Mouse (Mus musculus) kidney, embryonic 16.5 days (tissue): ENCODE results near the gene Ptges3l. TPM values are rescaled to one million over a fixed set of nuclear protein-coding genes. Genes with fewer than 3 reads are reported as not detected.
"Not testable (repeated sequence)": the region's sequence is repeated elsewhere in the genome, so short reads cannot be mapped to it uniquely, and the experiment has no call there.

ENCODE experiments used
- ATAC-seq: fragments of 200-750 bp; cut with Nextera tagmentation; 2 replicates; pipeline ENCODE4 v1.8.0; 2017; ENCODE audit warnings: moderate TSS enrichment; ENCODE audit not compliant: low FRiP score, low TSS enrichment
- H3K27ac ChIP-seq: fragments of 300-500 bp; sonication (generic); 2 replicates; pipeline ENCODE4 v1.5.1; 2014; ENCODE audit warnings: low read length
- H3K27me3 ChIP-seq: fragments of 300-500 bp; sonication (generic); 2 replicates; pipeline ENCODE4 v1.6.1; 2014; ENCODE audit warnings: low read length, control low read depth, mixed read lengths; ENCODE audit not compliant: insufficient read depth
- H3K36me3 ChIP-seq: fragments of 300-500 bp; sonication (generic); 2 replicates; pipeline ENCODE4 v1.6.1; 2014; ENCODE audit warnings: low read length, control low read depth, mixed read lengths; ENCODE audit not compliant: insufficient read depth
- H3K4me1 ChIP-seq: fragments of 300-500 bp; sonication (generic); 2 replicates; pipeline ENCODE4 v1.6.1; 2014; ENCODE audit warnings: low read length, control low read depth, mixed read lengths; ENCODE audit not compliant: insufficient read depth
- H3K4me2 ChIP-seq: fragments of 300-500 bp; sonication (generic); replicated peaks from 2 replicates; pipeline ENCODE4 v1.6.1; 2014; ENCODE audit warnings: low read depth, low read length
- H3K4me3 ChIP-seq: fragments of 300-500 bp; sonication (generic); 2 replicates; pipeline ENCODE4 v1.5.1; 2014; ENCODE audit warnings: mild to moderate bottlenecking, low read length
- H3K9ac ChIP-seq: fragments of 300-500 bp; sonication (generic); replicated peaks from 2 replicates; pipeline ENCODE4 v1.6.1; 2014; ENCODE audit warnings: low read length
- H3K9me3 ChIP-seq: fragments of 300-500 bp; sonication (generic); 2 replicates; pipeline ENCODE4 v1.6.1; 2016; ENCODE audit warnings: low read length, control low read depth
- WGBS: fragments of 180-500 bp; shearing (Covaris S2); extraction: QIAGEN DNeasy Blood & Tissue Kit; methylation state at CpG from one replicate; pipeline ENCODE4 v1.1.7; 2014; 5-methylcytosine and 5-hydroxymethylcytosine counted together
- polyA plus RNA-seq: library from polyadenylated mRNA; unstranded; fragments of >200 nt; fragmentation: Nextera tagmentation; extraction: Ambion mirVana; gene quantifications from 2 replicates; pipeline ENCODE4 v1.2.1, GENCODE M21; 2015

Gene Ptges3l
- polyA plus RNA-seq, 1 experiment from 2014 or later = 10.9 TPM

GRCm38 (mm10) chr11:101459716-101460115 lies 34.6 kb upstream of the Ptges3l start:
- WGBS = 31% methylated on average over 6 of the region's 6 CpGs
- Histone ChIP-seq H3K27me3 (no peaks in the 10 kb centered on the region), H3K9ac (no peak overlapping the region), H3K4me2 (no peak overlapping the region), H3K4me1 (peaks cover 40% of the 10 kb centered on the region), H3K4me3 (no peak overlapping the region), H3K27ac (no peak overlapping the region), H3K36me3 (peaks cover 23% of the 10 kb centered on the region), H3K9me3 (no peaks in the 10 kb centered on the region)
- ATAC-seq = peak; percentile 10; the same call in 1 of the 2 replicates

GRCm38 (mm10) chr11:101458217-101458616 lies 33.1 kb upstream of the Ptges3l start:
- 88% methylated on average over 12 of the region's 12 CpGs for WGBS
- Histone ChIP-seq H3K4me1 (peaks cover 31% of the 10 kb centered on the region), H3K9ac (no peak overlapping the region), H3K4me3 (no peak overlapping the region), H3K36me3 (peaks cover 23% of the 10 kb centered on the region), H3K4me2 (no peak overlapping the region), H3K27me3 (no peaks in the 10 kb centered on the region), H3K9me3 (no peaks in the 10 kb centered on the region), H3K27ac (no peak overlapping the region)
- ATAC-seq = no peak

DNA sequence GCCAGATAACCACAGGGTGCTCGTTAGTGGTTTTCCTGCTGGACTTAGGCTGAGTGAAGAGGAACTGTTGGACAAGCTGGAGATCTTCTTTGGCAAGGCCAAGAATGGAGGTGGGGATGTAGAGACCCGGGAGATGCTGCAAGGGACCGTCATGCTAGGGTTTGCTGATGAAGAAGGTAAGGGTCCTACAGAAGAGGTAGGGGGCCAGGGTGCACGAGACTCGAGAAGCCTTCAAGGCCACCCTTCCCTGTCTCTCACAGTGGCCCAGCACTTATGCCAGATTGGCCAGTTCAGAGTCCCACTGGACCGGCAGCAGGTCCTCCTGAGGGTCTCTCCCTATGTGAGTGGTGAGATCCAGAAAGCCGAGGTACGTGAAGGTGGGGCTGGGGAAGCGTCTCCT lies 32.5 kb upstream of the Ptges3l start:
- Histone ChIP-seq H3K4me1 (peaks cover 25% of the 10 kb centered on the region), H3K27ac (no peak overlapping the region), H3K9me3 (no peaks in the 10 kb centered on the region), H3K36me3 (peaks cover 23% of the 10 kb centered on the region), H3K4me3 (no peak overlapping the region), H3K4me2 (no peak overlapping the region), H3K27me3 (no peaks in the 10 kb centered on the region), H3K9ac (no peak overlapping the region)
- 91% methylated on average over 9 of the region's 9 CpGs for WGBS
- ATAC-seq = no peak

- no peaks in the 10 kb centered on the region for H3K9me3 ChIP-seq
- H3K4me1 ChIP-seq = peaks cover 18% of the 10 kb centered on the region
- H3K4me2 ChIP-seq = no peak overlapping the region
- WGBS = 82% methylated on average over 7 of the region's 7 CpGs
- ATAC-seq = no peak
- H3K27me3 ChIP-seq = no peaks in the 10 kb centered on the region
- peaks cover 18% of the 10 kb centered on the region for H3K36me3 ChIP-seq
- H3K4me3 ChIP-seq = no peak overlapping the region
- H3K9ac ChIP-seq = no peak overlapping the region
- H3K27ac ChIP-seq = peak overlapping the region; percentile 57; the same call in 1 of the 2 replicates
These were observed 30.5 kb upstream of the Ptges3l start for GRCm38 (mm10) chr11:101455627-101456026.

GRCm38 (mm10) chr11:101454702-101455101 lies 29.6 kb upstream of the Ptges3l start:
- Histone ChIP-seq H3K27ac (peak overlapping the region; percentile 57), H3K27me3 (no peaks in the 10 kb centered on the region), H3K4me3 (no peak overlapping the region), H3K4me2 (no peak overlapping the region), H3K9ac (no peak overlapping the region), H3K9me3 (no peaks in the 10 kb centered on the region), H3K4me1 (peaks cover 14% of the 10 kb centered on the region), H3K36me3 (peaks cover 13% of the 10 kb centered on the region)
- ATAC-seq = peak; percentile 29; the same call in 1 of the 2 replicates
- 47% methylated on average over 6 of the region's 6 CpGs for WGBS

GRCm38 (mm10) chr11:101452093-101452774 lies 27.1 kb upstream of the Ptges3l start:
- H3K36me3 ChIP-seq = peaks cover 2% of the 10 kb centered on the region; the same call in 1 of the 2 replicates
- H3K4me2 ChIP-seq = no peak overlapping the region
- peaks cover 14% of the 10 kb centered on the region; the same call in 1 of the 2 replicates for H3K4me1 ChIP-seq
- no peak overlapping the region for H3K4me3 ChIP-seq
- ATAC-seq = no peak
- H3K9ac ChIP-seq = no peak overlapping the region
- no peaks in the 10 kb centered on the region for H3K27me3 ChIP-seq
- no peaks in the 10 kb centered on the region for H3K9me3 ChIP-seq
- H3K27ac ChIP-seq = no peak overlapping the region
- WGBS = 67% methylated on average over 10 of the region's 10 CpGs

DNA sequence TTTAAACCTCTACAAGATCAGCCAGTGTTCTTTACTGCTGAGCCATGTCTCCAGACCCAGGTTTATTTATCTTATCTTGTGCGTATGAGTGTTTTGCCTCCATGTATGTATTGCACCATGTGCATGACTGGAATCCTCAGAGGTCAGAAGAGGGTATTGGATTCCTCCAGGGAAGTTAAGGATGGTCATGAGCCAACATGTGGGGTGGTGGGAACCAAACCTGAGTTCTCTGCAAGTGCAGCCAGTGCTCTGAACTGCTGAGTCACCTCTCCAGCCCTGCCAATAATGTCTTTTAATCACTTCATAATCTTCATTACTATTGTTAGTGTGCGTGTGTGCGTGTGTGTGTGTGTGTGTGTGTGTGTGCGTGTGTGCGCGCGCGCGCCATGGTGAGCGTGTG lies 26.4 kb upstream of the Ptges3l start:
- no peak overlapping the region for H3K27ac ChIP-seq
- WGBS = 90% methylated on average over 10 of the region's 10 CpGs
- no peaks in the 10 kb centered on the region for H3K9me3 ChIP-seq
- no peak overlapping the region for H3K4me3 ChIP-seq
- peaks cover under 1% of the 10 kb centered on the region; the same call in 1 of the 2 replicates for H3K36me3 ChIP-seq
- no peaks in the 10 kb centered on the region for H3K27me3 ChIP-seq
- H3K4me1 ChIP-seq = peaks cover 14% of the 10 kb centered on the region; the same call in 1 of the 2 replicates
- H3K4me2 ChIP-seq = no peak overlapping the region
- ATAC-seq = no peak
- H3K9ac ChIP-seq = no peak overlapping the region

GRCm38 (mm10) chr11:101450394-101450793 lies 25.3 kb upstream of the Ptges3l start:
- 90% methylated on average over 3 of the region's 3 CpGs for WGBS
- no peak overlapping the region for H3K9ac ChIP-seq
- H3K4me2 ChIP-seq = no peak overlapping the region
- H3K4me1 ChIP-seq = peaks cover 14% of the 10 kb centered on the region; the same call in 1 of the 2 replicates
- H3K9me3 ChIP-seq = no peaks in the 10 kb centered on the region
- H3K4me3 ChIP-seq = no peak overlapping the region
- no peaks in the 10 kb centered on the region for H3K27me3 ChIP-seq
- ATAC-seq = no peak
- peaks cover 6% of the 10 kb centered on the region; the same call in 1 of the 2 replicates for H3K36me3 ChIP-seq
- H3K27ac ChIP-seq = no peak overlapping the region

- not testable (repeated sequence) for H3K9ac ChIP-seq, ATAC-seq, H3K27ac ChIP-seq, H3K4me2 ChIP-seq, H3K27me3 ChIP-seq, H3K9me3 ChIP-seq, H3K4me3 ChIP-seq
- 82% methylated on average over 4 of the region's 4 CpGs for WGBS
- H3K36me3 ChIP-seq = peaks cover 13% of the 10 kb centered on the region
- H3K4me1 ChIP-seq = peaks cover 10% of the 10 kb centered on the region; the same call in 1 of the 2 replicates
These were observed 24.5 kb upstream of the Ptges3l start for GRCm38 (mm10) chr11:101449596-101449995.

- peaks cover 20% of the 10 kb centered on the region for H3K36me3 ChIP-seq
- H3K4me3 ChIP-seq = peak overlapping the region; percentile 54
- H3K4me1 ChIP-seq = peaks cover 13% of the 10 kb centered on the region
- ATAC-seq = no peak
- 89% methylated on average over 4 of the region's 4 CpGs for WGBS
- H3K4me2 ChIP-seq = peak overlapping the region; percentile 55
- no peak overlapping the region; the same call in 1 of the 2 replicates for H3K27ac ChIP-seq
- H3K9me3 ChIP-seq = no peaks in the 10 kb centered on the region
- H3K9ac ChIP-seq = peak overlapping the region; percentile 68
- H3K27me3 ChIP-seq = no peaks in the 10 kb centered on the region
These were observed 23.8 kb upstream of the Ptges3l start for GRCm38 (mm10) chr11:101448899-101449298.
